Mouse (Mus musculus) gastrocnemius, postnatal 4 days (tissue): Measurements from ENCODE around the gene Fzd4. TPM values are rescaled to one million over a fixed set of nuclear protein-coding genes. Genes with fewer than 3 reads are reported as not detected.
A peak's percentile ranks its signal among the peaks of the same experiment; 100 is the strongest.

Experiments
- DNase-seq, 2 experiments: peaks; one replicate each; pipeline ENCODE4 v3.0.0; 2021 to 2022; ENCODE audit warnings: low spot score in 2 of 2, mixed read lengths in 2 of 2
- total RNA-seq, 2 experiments: library from RNA; stranded (reverse); gene quantifications; 2 replicates each; pipeline ENCODE4 v1.2.3; 2021

Gene Fzd4
- total RNA-seq, 2 experiments from 2014 or later, result 43.9 to 44.1 TPM

DNA sequence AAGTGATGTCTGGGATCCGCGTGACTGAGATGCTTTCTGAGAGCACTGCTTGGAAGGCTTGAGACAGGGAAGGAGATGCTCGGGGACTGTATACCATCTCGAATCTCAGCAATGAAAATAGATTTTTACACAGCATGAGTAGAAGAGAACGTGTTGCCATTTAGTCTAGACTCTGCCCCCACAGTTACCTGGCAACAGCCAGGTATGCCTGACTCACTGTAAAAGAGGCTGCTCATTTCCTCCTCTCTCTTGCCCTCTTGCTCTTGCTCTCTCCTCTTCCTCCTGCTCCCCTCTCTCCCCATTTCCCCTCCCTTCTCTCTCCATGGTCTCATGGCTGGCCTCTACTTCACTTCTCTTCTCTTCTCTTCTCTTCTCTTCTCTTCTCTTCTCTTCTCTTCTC lies 20.5 kb downstream of the Fzd4 start:
- DNase-seq, result no peak

DNA sequence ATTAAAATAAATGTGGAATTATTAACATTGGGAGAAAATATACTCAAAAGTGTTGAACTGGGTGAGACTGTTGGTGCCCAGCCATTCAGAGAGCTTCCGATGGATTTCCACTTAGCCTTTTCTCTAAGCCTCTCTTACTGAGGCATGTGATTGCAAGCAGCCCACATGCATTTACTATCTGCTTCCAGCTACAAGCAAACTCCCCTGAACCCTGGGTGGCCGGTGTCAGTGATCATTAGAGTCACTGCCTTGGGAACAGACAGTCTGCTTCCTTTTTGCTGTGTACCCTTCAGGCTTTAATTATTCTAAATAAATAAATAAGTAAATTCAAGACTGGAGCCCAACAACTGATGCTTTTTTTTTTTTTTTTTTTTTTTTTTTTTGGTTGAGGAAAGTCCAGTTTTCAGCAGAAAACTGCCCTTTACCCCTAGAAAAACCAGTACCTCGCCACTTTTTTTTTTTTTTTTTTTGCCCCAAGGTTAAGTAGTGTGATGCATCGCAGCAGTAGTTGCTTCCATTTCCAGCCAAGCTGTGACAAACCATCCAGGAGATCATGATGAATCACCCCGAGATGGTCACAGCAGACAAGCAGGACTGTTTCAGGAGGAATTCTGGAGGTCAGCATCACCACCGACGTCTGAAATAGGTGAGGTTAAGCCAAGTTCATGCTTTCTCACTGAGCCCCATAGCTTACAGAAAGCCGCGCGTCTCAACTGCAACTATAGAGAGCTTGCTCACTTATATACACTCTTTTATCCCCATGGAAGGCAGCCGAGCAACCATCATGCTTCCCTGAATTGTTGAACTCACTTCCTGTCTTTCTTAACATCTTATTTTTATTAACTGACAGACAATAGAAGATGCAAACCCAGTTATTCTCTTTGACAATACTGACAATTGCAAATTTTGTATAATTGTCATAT lies 21.9 kb downstream of the Fzd4 start:
- DNase-seq, result no peak

- no peak for DNase-seq
Measured at GRCm38 (mm10) chr7:89427101-89427500, 22.9 kb downstream of the Fzd4 start.

- no peak for DNase-seq
Measured at GRCm38 (mm10) chr7:89428804-89429203, 24.6 kb downstream of the Fzd4 start.

DNA sequence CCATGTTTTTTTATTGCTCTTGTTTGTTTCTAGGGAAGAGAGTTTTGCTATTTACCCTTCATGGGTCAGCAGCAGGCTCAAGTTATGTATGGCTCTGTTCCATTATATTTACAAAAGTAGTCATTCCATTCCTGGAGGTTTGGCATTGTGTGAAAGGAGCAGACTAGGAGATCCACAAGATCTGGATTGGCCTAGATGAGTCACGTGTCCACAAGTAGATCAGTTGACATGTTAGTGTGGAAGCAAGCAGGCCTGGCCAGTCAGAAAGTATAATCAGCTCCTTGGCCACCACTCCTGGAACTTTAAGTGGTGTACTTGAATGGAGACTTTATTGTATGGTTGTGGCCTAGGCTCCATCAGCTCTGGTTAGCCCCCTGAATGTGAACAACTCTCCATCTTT lies 25.2 kb downstream of the Fzd4 start:
- no peak for DNase-seq

DNA sequence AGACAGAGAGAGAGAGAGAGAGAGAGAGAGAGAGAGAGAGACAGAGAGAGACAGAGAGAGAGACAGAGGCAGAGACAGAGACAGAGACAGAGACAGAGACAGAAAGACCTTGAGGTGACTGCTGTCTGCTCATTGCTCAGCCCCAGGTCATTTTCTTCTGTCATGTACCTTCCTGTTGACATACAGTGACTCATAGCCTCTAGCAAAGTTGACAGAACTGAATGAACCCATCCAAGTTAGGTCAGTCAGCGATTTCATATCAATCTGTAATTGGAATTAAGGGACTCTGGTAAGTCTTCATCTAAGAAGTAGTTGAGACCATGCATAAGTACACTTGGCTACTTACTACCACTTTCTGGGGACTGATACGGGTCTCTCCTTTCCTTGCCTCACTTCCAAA lies 27.0 kb downstream of the Fzd4 start:
- DNase-seq, result no peak

- peak in 1 of 2 experiments; percentile 77 for DNase-seq
Measured at GRCm38 (mm10) chr7:89433193-89433892, 29.2 kb downstream of the Fzd4 start.

GRCm38 (mm10) chr7:89433893-89434616 lies 29.9 kb downstream of the Fzd4 start:
- DNase-seq, result no peak

DNA sequence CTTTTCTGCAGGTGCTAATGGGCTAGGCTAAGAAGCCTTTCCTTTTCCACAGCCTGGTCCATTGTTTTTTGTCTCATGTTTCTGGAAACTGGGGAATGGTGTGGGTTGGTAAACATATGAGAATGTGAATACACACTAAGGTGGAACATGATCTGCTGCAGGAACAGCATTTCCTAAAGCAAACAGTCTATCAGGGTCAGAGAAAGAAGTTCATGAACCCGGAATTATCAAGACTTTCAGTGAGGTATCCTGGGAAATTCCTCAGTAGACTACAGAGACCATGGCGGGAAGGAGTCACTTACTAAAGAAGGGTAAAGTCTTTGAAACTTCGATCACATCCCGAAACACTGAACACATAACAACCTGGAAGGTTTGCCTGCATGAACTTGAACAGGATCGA lies 32.2 kb downstream of the Fzd4 start:
- no peak for DNase-seq

- peak in 1 of 2 experiments; percentile 56 for DNase-seq
Measured at GRCm38 (mm10) chr7:89437589-89437988, 33.4 kb downstream of the Fzd4 start.

GRCm38 (mm10) chr7:89441291-89441690 lies 37.1 kb downstream of the Fzd4 start:
- no peak for DNase-seq

- no peak for DNase-seq
Measured at GRCm38 (mm10) chr7:89442242-89442641, 38.1 kb downstream of the Fzd4 start.

DNA sequence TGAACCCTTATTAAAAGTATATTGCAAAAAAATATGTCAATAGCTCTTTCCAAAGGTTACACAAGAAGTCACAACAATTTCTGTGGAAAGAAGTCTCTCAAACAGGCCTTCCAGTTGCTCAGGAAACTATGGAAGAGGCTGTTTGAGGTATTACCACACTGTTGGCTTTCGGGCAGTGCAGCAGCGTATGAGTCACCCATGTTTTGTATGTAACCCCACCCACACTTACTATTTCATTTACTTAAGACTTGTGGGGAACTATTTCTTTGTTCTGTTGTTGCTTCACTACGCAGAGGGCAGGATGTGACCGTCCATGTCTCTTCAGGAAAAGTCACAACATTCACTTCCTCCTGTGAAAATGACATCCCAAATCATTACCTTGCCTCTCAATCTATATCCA lies 41.0 kb downstream of the Fzd4 start:
- DNase-seq, result no peak

DNA sequence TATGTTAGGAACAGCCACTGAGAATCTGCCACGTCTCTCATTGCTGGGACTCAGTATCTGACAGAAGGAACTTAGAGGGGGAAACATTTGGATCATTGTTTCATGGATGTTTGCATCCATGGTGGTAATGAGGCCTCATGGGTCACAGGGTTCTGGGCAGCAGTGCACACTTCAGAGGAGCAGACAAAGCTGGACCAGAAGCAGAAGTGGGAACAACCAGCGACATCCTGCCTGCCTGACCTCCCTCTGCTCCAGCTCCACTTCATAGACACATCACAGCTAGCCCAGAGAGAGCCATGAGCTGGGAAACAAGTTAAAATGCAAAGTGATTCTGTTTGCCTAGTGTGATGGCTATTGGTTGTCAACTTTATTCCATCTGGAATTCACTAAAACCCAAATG lies 46.2 kb downstream of the Fzd4 start:
- no peak for DNase-seq

DNA sequence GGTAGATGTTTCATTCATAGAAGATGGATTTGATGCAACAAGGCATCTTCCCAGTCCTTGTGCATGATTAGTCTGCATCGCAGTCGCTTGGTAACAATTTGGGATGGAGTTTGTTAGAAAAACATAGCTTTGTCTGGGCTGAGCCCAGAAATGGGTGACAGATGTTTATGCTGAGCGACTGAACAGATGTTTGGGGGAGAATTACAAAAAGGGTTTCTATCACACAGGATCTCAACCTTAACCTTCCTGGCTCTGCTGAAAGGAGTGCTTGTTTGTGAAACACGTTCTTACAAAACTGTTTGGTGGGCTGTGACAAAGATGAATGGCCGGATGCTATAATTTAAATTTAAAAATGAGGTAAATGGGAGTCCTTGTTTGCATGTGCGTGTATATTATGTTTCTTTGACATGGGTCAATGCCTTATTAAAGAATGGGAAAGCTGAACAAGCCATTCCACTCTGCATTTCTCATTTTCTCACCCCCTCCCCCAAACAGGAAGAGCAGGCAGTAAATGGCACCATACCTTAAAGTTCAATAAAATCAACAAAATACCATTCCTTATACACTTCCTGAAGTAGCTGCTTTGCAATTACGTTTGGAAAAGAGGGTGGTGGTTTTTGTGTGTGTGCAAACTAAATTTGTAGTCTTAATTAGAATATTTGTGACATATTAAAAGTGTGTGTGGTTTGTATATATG lies 52.4 kb downstream of the Fzd4 start:
- no peak for DNase-seq

GRCm38 (mm10) chr7:89459691-89460090 lies 55.5 kb downstream of the Fzd4 start:
- DNase-seq, result no peak

DNA sequence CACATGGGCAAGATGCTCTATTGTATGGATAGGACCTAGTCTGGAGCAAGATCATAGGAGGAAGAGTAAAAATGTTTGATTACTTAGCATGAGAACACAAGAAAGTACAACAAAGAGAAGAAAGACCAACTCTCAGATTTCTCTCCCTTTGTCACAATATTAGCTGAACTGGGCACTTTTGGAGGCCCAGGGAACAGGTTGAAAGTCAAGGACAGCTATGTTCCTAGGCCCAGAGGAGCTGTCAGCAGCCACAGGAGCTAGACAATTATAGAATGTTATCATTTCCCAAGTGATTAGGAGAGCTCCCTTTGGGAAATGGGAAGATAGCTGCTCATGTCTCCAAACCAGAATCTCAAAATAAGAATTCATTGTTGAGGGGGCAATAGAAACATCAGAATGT lies 56.8 kb downstream of the Fzd4 start:
- DNase-seq, result no peak

DNA sequence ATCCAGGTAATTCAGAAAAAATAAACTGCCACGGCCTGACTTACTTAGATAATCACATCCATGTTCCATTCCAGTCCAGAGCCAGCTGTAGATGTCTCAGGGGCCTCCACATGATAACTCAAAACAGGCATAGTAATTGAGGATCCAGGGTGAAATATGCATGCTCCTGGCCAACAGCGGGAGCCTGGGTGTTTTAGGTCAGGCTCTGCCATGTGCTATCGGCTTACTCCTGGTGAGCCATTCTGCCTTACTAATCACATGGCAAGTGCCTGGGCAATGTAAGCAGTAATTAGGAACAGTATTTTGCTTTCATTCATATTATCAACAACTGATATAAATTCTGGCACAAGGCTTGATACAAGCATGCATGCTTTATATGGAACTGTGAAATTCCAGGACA lies 57.2 kb downstream of the Fzd4 start:
- no peak for DNase-seq
